Mouse (Mus musculus): ENCODE results near the gene Tmed2. TPM values are rescaled to one million over a fixed set of nuclear protein-coding genes. Genes with fewer than 3 reads are reported as not detected.

Tmed2 gene
- polyA plus RNA-seq, 1 experiment from 2014 or later, result 367 TPM

DNA sequence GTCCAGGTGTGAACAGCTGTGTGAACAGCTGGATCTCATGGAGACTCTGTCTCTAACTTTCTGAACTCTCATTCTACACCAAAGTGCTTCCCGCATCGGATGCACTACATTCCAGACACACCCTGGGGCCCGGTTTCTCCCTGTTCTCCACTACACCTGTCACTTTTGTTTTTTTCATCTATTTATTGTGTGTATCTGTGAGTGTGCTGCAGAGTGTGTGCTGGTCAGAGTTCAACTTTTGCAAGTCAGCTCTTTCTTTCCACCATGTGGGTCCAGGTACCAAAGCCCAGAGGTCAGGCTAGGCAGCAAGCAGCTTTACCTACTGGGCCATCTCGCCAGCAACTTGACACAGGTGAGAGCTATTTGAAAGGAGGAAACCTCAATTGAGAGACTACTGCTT is 35.3 kb upstream of the Tmed2 start:
- Histone ChIP-seq H3K4me3 (no peak overlapping the region), H3K4me1 (replicated peaks) (peaks cover 7% of the 10 kb centered on the region; the same call in 1 of the 2 replicates), H3K27me3 (no peaks in the 10 kb centered on the region), H3K9me3 (no peaks in the 10 kb centered on the region), H3K9ac (no peak overlapping the region), H3K27ac (no peak overlapping the region), H3K36me3 (peaks cover 32% of the 10 kb centered on the region), H3K4me2 (no peak overlapping the region)
- no peak for ATAC-seq (ENCODE audit: low FRiP score)
- 95% methylated on average over 4 of the region's 4 CpGs for WGBS

DNA sequence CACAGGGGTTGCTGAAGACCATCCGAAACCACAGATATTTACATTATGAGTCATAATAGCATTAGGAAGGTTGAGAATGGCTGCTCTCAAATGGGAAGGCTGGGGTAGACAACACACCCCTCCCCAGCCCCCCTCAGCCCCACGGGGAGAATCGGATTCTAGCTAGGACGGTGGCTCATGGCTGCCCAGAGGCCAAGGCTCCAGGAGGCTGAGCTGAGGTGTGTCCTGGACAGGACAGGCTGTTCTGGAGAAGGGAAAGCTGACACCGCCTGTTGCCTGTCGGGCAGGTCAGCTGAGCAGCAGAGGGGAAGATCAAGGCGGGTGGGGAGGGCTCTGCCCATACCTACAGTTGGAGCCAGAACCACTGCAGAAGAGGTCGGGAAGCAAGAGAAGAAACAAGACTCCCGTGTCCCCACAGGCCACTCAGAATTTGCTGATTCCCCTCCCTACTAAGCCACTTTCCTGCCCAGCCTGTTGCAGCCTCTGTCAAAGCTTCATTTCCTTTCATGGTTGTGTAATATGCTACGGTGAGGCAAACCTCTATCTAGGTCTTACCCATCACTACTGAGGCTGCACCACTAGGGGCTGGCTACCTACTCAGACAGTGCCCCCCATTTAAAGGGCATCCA is 33.6 kb upstream of the Tmed2 start:
- H3K36me3 ChIP-seq, result peaks cover 22% of the 10 kb centered on the region
- H3K9me3 ChIP-seq, result no peaks in the 10 kb centered on the region
- H3K27ac ChIP-seq, result no peak overlapping the region
- ATAC-seq (ENCODE audit: low FRiP score), result no peak
- H3K4me2 ChIP-seq, result no peak overlapping the region
- peaks cover 7% of the 10 kb centered on the region; the same call in 1 of the 2 replicates for H3K4me1 ChIP-seq (replicated peaks)
- WGBS, result 80% methylated on average over 10 of the region's 10 CpGs
- no peaks in the 10 kb centered on the region for H3K27me3 ChIP-seq
- no peak overlapping the region for H3K4me3 ChIP-seq
- no peak overlapping the region for H3K9ac ChIP-seq

DNA sequence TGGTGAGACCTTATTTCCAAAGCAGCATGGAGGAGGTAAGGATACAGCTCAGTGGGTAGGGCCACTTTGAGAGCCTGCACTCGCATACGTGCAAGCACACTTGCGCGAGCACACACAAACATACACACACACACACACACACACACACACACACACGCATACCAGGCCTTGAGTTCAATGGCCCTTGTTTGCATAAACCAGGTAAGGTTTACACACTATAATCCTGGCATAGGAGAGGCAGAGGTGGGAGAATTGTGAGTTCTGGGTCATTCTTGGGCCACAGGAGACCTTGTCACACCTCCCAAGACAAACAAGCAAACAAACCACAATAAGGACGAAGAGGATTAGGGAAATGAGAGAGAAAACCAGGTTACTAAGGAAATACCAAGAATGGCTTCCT is 31.3 kb upstream of the Tmed2 start:
- peaks cover 23% of the 10 kb centered on the region for H3K36me3 ChIP-seq
- ATAC-seq (ENCODE audit: low FRiP score), result no peak
- WGBS, result 90% methylated on average over 6 of the region's 6 CpGs
- H3K27ac ChIP-seq, result no peak overlapping the region
- no peaks in the 10 kb centered on the region for H3K27me3 ChIP-seq
- H3K4me1 ChIP-seq (replicated peaks), result peaks cover 7% of the 10 kb centered on the region; the same call in 1 of the 2 replicates
- H3K4me2 ChIP-seq, result no peak overlapping the region
- no peak overlapping the region for H3K9ac ChIP-seq
- no peak overlapping the region for H3K4me3 ChIP-seq
- no peaks in the 10 kb centered on the region for H3K9me3 ChIP-seq

DNA sequence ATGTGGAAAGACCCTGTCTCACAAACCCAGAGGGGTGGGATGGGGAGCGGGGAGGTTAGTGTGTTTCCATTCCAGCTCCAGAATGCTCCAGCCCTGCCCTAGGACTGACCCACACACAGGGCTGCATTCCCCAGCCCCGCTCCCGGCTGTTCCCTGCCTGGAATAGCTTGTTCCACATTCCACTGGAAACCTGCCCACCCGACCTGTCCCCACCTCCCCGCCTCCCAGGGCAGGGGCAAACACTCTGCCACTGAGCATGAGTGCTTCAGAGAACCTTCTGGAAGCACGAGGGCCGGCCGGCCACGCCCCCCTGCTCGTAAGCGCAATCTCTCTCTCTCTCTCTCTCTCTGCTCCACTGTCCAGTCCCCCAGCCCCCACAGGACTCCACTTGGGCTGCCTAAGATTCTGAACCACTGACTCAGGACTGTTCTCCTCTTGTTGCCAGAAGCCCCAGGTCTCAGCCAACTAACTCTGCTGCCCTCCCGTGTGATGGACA is 30.7 kb upstream of the Tmed2 start:
- Histone ChIP-seq H3K27ac (no peak overlapping the region), H3K36me3 (peaks cover 25% of the 10 kb centered on the region), H3K27me3 (no peaks in the 10 kb centered on the region), H3K9ac (no peak overlapping the region), H3K4me3 (no peak overlapping the region), H3K4me1 (replicated peaks) (peaks cover 7% of the 10 kb centered on the region; the same call in 1 of the 2 replicates), H3K9me3 (no peaks in the 10 kb centered on the region), H3K4me2 (no peak overlapping the region)
- no peak for ATAC-seq (ENCODE audit: low FRiP score)
- WGBS, result 79% methylated on average over 12 of the region's 12 CpGs

DNA sequence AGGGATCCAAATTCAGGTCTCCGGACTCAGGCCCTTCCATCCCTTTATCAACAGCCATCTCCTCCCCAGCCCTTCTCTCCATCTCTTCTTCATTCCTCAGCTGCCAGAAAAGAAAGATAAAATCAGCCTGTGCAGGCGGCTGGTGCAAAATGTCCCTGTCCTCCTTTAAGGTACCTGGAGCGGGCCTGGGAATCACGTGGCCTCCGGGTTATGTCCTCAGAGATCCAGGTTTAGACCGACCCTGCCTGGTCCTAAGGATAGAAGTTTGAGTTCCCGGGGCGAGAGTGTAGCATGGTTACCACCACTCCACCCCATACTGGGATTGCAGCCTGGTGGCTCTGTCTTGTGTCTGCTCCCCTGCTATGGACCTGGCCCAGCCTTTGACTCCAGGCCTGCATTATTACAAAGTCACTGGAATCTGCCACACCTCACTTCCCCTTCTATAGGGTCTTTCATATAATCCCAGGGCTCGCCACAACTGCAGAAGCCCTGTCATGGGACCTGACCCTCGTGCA is 29.9 kb upstream of the Tmed2 start:
- Histone ChIP-seq H3K9ac (no peak overlapping the region), H3K9me3 (no peaks in the 10 kb centered on the region), H3K4me1 (replicated peaks) (peaks cover 7% of the 10 kb centered on the region; the same call in 1 of the 2 replicates), H3K4me2 (no peak overlapping the region), H3K4me3 (no peak overlapping the region), H3K27me3 (no peaks in the 10 kb centered on the region), H3K36me3 (peaks cover 22% of the 10 kb centered on the region), H3K27ac (no peak overlapping the region)
- WGBS, result 90% methylated on average over 10 of the region's 10 CpGs
- ATAC-seq (ENCODE audit: low FRiP score), result no peak

DNA sequence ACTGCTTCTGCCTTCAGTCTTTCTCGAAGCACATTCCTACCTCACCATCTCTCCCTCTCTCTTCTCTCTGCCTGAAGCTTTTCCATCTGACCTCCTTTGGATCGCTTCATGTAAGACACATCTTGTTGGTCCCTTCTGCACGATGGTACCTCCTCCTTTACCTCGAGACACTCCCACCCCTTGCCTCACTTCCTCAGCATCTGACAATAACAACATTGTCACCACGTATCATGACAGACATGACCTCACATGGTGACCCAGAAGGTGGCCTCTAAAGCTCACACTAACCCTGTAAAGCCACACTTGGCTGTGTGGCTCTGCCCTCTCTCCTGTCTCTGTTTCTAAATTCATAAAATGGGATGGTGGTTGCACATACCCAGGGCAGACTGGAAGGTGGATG is 24.7 kb upstream of the Tmed2 start:
- 86% methylated on average over 5 of the region's 5 CpGs for WGBS
- no peaks in the 10 kb centered on the region for H3K27me3 ChIP-seq
- no peaks in the 10 kb centered on the region for H3K9me3 ChIP-seq
- no peak overlapping the region for H3K9ac ChIP-seq
- peaks cover 7% of the 10 kb centered on the region for H3K4me1 ChIP-seq (replicated peaks)
- H3K4me3 ChIP-seq, result no peak overlapping the region
- H3K27ac ChIP-seq, result no peak overlapping the region
- no peak for ATAC-seq (ENCODE audit: low FRiP score)
- peaks cover 18% of the 10 kb centered on the region for H3K36me3 ChIP-seq
- H3K4me2 ChIP-seq, result no peak overlapping the region

DNA sequence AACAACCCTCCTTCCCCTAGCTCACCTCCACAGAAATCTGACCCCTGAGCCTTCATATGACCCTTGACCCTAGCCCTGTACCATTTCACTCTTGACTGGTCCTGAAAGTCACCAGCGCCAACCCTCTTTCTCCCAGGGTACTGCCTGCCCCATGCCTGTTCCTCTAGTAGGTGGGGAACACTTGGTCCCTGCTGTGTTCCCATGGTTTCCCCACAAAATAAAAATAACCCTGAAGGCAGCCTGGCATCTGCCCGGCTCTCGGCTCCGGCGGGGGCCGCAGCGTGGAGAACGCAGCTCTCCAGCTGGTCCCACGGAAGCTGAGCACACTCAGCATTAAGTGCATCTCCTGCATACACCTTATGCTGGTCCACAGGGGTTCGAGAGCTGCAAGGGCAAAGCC is 21.8 kb upstream of the Tmed2 start:
- 42% methylated on average over 10 of the region's 10 CpGs for WGBS

DNA sequence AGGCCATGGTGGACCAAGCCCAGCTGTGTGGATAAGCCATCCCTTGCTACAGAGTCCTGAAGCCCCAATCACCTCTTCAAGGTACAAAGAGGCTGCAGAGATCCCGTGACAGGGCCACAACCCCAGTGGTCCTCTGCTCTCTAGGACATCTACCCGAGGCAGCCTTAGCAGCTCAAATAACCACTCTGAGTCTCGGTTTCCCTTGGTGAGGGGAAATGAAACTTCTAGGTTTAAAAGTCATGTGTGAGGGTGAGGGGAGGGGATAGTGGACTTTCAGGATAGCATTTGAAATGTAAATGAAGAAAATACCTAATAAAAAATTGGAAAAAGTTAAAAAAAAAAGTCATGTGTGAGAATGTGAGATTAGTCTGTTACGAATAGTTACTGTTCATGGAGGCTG is 18.9 kb upstream of the Tmed2 start:
- Histone ChIP-seq H3K9ac (no peak overlapping the region), H3K4me1 (replicated peaks) (peaks cover 7% of the 10 kb centered on the region), H3K36me3 (peaks cover 6% of the 10 kb centered on the region), H3K4me3 (no peak overlapping the region), H3K9me3 (no peaks in the 10 kb centered on the region), H3K27ac (no peak overlapping the region), H3K4me2 (no peak overlapping the region), H3K27me3 (no peaks in the 10 kb centered on the region)
- ATAC-seq (ENCODE audit: low FRiP score), result no peak
- 89% methylated on average over 4 of the region's 4 CpGs for WGBS

More for the DNA sequence above, 21.8 kb upstream of the Tmed2 start:
- Histone ChIP-seq H3K36me3 (peaks cover 15% of the 10 kb centered on the region), H3K27ac (no peak overlapping the region), H3K4me1 (replicated peaks) (peaks cover 7% of the 10 kb centered on the region), H3K9me3 (no peaks in the 10 kb centered on the region), H3K9ac (no peak overlapping the region), H3K27me3 (no peaks in the 10 kb centered on the region), H3K4me3 (no peak overlapping the region), H3K4me2 (no peak overlapping the region)
- no peak for ATAC-seq (ENCODE audit: low FRiP score)

DNA sequence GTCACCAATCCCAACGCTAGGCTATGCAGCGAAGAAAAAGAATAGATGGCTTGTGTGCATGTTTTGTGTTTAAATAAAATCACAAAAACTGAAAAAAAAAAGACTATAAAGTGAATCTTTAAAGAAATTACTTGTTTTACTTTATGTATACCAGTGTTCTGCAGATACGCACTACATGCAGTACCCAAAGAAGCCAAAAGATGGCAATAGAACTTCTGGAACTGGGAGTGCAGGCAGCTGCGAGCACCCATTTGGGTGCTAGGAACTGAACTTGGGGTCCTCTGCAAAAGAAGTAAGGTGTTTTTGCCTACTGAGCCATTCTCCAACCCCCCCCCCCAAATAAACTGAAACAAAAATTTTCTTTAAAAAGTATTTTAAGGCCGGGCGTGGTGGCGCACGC is 17.5 kb upstream of the Tmed2 start:
- H3K4me3 ChIP-seq, result no peak overlapping the region
- no peak for ATAC-seq (ENCODE audit: low FRiP score)
- peaks cover 6% of the 10 kb centered on the region for H3K36me3 ChIP-seq
- no peak overlapping the region for H3K4me2 ChIP-seq
- no peak overlapping the region for H3K27ac ChIP-seq
- H3K27me3 ChIP-seq, result no peaks in the 10 kb centered on the region
- no peaks in the 10 kb centered on the region for H3K9me3 ChIP-seq
- no peak overlapping the region for H3K9ac ChIP-seq
- WGBS, result 96% methylated on average over 8 of the region's 8 CpGs
- peaks cover 8% of the 10 kb centered on the region for H3K4me1 ChIP-seq (replicated peaks)

DNA sequence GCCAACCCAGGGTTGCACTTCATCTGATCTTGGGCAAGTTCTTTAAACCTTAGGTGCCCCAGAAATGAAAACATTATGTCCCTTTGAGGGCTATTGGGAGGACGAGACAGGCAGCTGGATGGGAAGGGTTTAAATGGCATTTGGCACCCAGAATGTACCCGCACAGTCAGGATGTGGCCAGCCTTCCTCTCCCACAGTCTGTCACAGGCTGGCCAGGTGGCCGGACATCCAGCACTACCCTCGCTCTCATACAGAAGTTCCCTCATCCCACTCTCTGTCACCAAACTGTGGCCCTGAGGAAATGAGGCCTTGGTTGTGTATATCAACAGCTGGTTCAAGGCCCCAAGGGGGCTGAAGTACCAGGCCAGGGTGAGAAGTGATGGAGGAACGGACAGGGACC is 15.6 kb upstream of the Tmed2 start:
- H3K9me3 ChIP-seq, result no peaks in the 10 kb centered on the region
- H3K27ac ChIP-seq, result no peak overlapping the region
- 95% methylated on average over 5 of the region's 5 CpGs for WGBS
- no peaks in the 10 kb centered on the region for H3K27me3 ChIP-seq
- H3K4me1 ChIP-seq (replicated peaks), result peaks cover 20% of the 10 kb centered on the region
- H3K4me2 ChIP-seq, result no peak overlapping the region
- no peak overlapping the region for H3K4me3 ChIP-seq
- H3K9ac ChIP-seq, result no peak overlapping the region
- peaks cover 6% of the 10 kb centered on the region for H3K36me3 ChIP-seq
- no peak for ATAC-seq (ENCODE audit: low FRiP score)

DNA sequence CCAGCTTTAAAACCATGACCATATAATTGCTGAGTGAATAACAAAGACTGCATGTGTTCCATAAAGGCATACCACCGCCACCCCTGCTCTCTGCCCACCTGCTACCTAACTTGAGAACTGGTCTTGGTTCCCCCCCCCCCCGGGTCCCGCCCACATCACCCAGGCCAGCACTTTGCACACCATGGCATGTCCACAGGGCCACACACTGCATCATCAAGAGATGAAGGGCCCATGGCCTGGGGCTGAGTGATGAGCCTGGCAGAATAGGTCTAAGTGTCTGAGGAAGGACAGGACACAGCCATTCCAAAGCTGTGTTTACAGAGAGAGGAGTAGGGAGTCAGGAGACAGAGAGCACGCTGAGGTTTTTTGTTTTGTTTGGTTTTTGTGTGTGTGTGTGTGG is 12.1 kb upstream of the Tmed2 start:
- Histone ChIP-seq H3K4me2 (peak overlapping the region; percentile 77), H3K4me1 (replicated peaks) (peaks cover 41% of the 10 kb centered on the region), H3K27ac (no peak overlapping the region), H3K27me3 (no peaks in the 10 kb centered on the region), H3K36me3 (no peaks in the 10 kb centered on the region), H3K4me3 (peak overlapping the region; percentile 71), H3K9ac (peak overlapping the region; percentile 65), H3K9me3 (no peaks in the 10 kb centered on the region)
- 67% methylated on average over 4 of the region's 4 CpGs for WGBS
- no peak for ATAC-seq (ENCODE audit: low FRiP score)

DNA sequence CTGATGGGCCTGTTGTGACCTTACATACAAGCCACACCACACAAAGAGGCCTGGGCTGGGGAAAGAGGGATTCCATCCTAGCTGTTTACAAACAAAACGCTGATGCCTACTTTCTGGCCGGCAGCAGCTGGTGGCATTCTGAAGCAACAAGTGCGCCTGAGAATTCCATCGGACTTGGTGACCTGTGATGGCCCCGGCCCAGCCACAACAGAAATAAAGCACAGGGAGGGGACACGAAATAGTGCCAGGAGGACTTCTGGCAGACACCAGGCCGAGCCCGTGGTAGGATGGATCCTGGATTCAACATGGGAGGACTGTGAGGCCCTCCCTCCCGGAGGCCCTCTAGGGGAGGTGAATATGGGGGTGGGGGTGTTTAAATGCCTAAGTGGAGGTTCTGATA is 11.7 kb upstream of the Tmed2 start:
- Histone ChIP-seq H3K4me2 (peak overlapping the region; percentile 77), H3K9ac (peak overlapping the region; percentile 65), H3K4me1 (replicated peaks) (peaks cover 41% of the 10 kb centered on the region), H3K36me3 (no peaks in the 10 kb centered on the region), H3K27me3 (no peaks in the 10 kb centered on the region), H3K27ac (peak overlapping the region; percentile 60; the same call in 1 of the 2 replicates), H3K9me3 (no peaks in the 10 kb centered on the region), H3K4me3 (peak overlapping the region; percentile 71)
- no peak for ATAC-seq (ENCODE audit: low FRiP score)
- 35% methylated on average over 9 of the region's 9 CpGs for WGBS

DNA sequence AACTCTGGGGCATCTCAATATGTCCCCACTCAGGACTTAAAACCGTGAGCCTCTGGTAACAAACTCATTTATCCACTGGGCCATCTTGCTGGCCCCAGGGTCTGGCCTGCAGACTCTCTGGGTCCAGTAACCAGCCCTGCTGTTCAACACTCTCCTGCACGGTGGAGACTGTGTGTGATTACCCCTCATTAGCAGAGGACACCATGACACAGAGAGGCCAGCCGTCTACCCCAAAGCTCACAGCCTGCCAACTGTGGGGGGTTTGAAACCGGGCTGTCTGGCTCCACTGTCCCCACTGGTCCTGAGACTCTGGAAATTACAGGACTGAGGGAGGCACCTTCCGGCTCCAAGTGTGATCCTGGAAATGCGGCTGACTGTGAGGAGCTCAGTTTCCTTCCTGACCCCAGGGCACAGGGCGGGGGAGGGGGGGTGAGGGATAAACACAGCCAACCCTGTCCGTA is 11.3 kb upstream of the Tmed2 start:
- WGBS, result 37% methylated on average over 8 of the region's 8 CpGs
- H3K4me2 ChIP-seq, result peak overlapping the region; percentile 77
- peak overlapping the region; percentile 60; the same call in 1 of the 2 replicates for H3K27ac ChIP-seq
- H3K9me3 ChIP-seq, result no peaks in the 10 kb centered on the region
- peak overlapping the region; percentile 65 for H3K9ac ChIP-seq
- H3K36me3 ChIP-seq, result no peaks in the 10 kb centered on the region
- ATAC-seq (ENCODE audit: low FRiP score), result no peak
- no peaks in the 10 kb centered on the region for H3K27me3 ChIP-seq
- peaks cover 41% of the 10 kb centered on the region for H3K4me1 ChIP-seq (replicated peaks)
- peak overlapping the region; percentile 71 for H3K4me3 ChIP-seq
